Mouse (Mus musculus) midbrain, embryonic 12.5 days (tissue): ENCODE measurements around the gene Ywhae. TPM values are rescaled to one million over a fixed set of nuclear protein-coding genes. Genes with fewer than 3 reads are reported as not detected.

Source experiments
- ATAC-seq: fragments of 200-750 bp; cut with Nextera tagmentation; 2 replicates; pipeline ENCODE4 v1.8.0; 2017; ENCODE audit warnings: low read depth, moderate TSS enrichment, moderate library complexity; ENCODE audit not compliant: low FRiP score
- H3K27ac ChIP-seq: fragments of 300-500 bp; sonication (generic); replicated peaks from 2 replicates; pipeline ENCODE4 v1.5.1; 2016; ENCODE audit warnings: mild to moderate bottlenecking
- H3K27me3 ChIP-seq: fragments of 300-500 bp; sonication (generic); 2 replicates; pipeline ENCODE4 v1.6.1; 2016; ENCODE audit warnings: mild to moderate bottlenecking
- H3K36me3 ChIP-seq: fragments of 300-500 bp; sonication (generic); 2 replicates; pipeline ENCODE4 v1.6.1; 2016
- H3K4me1 ChIP-seq: fragments of 300-500 bp; sonication (generic); 2 replicates; pipeline ENCODE4 v1.6.1; 2016
- H3K4me2 ChIP-seq: fragments of 300-500 bp; sonication (generic); replicated peaks from 2 replicates; pipeline ENCODE4 v1.6.1; 2016; ENCODE audit warnings: mild to moderate bottlenecking, moderate library complexity
- H3K4me3 ChIP-seq: fragments of 300-500 bp; sonication (generic); 2 replicates; pipeline ENCODE4 v1.5.1; 2016; ENCODE audit warnings: mild to moderate bottlenecking
- H3K9ac ChIP-seq: fragments of 300-500 bp; sonication (generic); replicated peaks from 2 replicates; pipeline ENCODE4 v1.6.1; 2016; ENCODE audit warnings: mild to moderate bottlenecking, moderate library complexity
- H3K9me3 ChIP-seq: fragments of 300-500 bp; sonication (generic); 2 replicates; pipeline ENCODE4 v1.6.1; 2016; ENCODE audit warnings: mild to moderate bottlenecking
- WGBS: fragments of 180-500 bp; shearing (Covaris S2); methylation state at CpG from one replicate; pipeline ENCODE4 v1.1.7; 2016; 5-methylcytosine and 5-hydroxymethylcytosine counted together
- polyA plus RNA-seq: library from polyadenylated mRNA; unstranded; fragments of >200 nt; fragmentation: Nextera tagmentation; extraction: Ambion mirVana; gene quantifications from 2 replicates; pipeline ENCODE4 v1.2.1, GENCODE M21; 2016

Gene Ywhae
- polyA plus RNA-seq, 1 experiment from 2014 or later: 1,324 TPM

DNA sequence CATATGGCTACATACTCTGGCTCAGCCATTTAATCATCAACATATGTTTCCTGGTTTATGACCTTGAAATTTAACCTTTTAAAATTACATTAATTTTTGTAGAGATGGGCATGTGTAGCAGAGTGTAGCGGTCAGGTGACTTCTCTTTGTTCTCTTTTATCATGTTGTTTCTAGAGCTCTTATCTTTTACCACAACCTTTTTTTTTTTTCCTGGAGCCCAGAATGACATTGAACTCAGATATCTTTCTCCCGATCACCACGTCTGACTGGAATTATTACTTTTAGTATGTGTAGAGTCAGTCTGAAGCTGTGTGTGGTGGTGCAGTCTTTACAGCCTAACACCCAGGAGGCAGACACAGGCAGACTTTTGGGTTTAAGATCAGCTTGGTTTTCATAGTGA lies 8.9 kb downstream of the Ywhae start:
- 92% methylated on average over 3 of the region's 3 CpGs for WGBS
- Histone ChIP-seq H3K4me2 (no peak overlapping the region), H3K9me3 (no peaks in the 10 kb centered on the region), H3K36me3 (peaks cover 29% of the 10 kb centered on the region), H3K27ac (no peak overlapping the region), H3K27me3 (no peaks in the 10 kb centered on the region), H3K4me1 (peaks cover 10% of the 10 kb centered on the region), H3K9ac (no peak overlapping the region), H3K4me3 (no peak overlapping the region)
- ATAC-seq: no peak

GRCm38 (mm10) chr11:75744761-75745160 lies 12.1 kb downstream of the Ywhae start:
- H3K27ac ChIP-seq: no peak overlapping the region
- H3K27me3 ChIP-seq: no peaks in the 10 kb centered on the region
- H3K4me2 ChIP-seq: no peak overlapping the region
- H3K4me1 ChIP-seq: peaks cover 15% of the 10 kb centered on the region
- H3K4me3 ChIP-seq: no peak overlapping the region
- no peak for ATAC-seq
- no peak overlapping the region for H3K9ac ChIP-seq
- 89% methylated on average over 3 of the region's 3 CpGs for WGBS
- no peaks in the 10 kb centered on the region for H3K9me3 ChIP-seq
- peaks cover 12% of the 10 kb centered on the region; the same call in 1 of the 2 replicates for H3K36me3 ChIP-seq

GRCm38 (mm10) chr11:75750537-75750936 lies 17.9 kb downstream of the Ywhae start:
- Histone ChIP-seq H3K4me1 (peaks cover 23% of the 10 kb centered on the region), H3K4me2 (no peak overlapping the region), H3K36me3 (peaks cover 2% of the 10 kb centered on the region; the same call in 1 of the 2 replicates), H3K4me3 (no peak overlapping the region), H3K9ac (no peak overlapping the region), H3K27me3 (no peaks in the 10 kb centered on the region), H3K9me3 (no peaks in the 10 kb centered on the region), H3K27ac (no peak overlapping the region)
- 77% methylated on average over 1 of the region's 1 CpGs for WGBS
- ATAC-seq: no peak

GRCm38 (mm10) chr11:75751082-75751481 lies 18.4 kb downstream of the Ywhae start:
- H3K4me2 ChIP-seq: no peak overlapping the region
- ATAC-seq: no peak
- H3K4me3 ChIP-seq: no peak overlapping the region
- no peaks in the 10 kb centered on the region for H3K9me3 ChIP-seq
- H3K36me3 ChIP-seq: peaks cover 6% of the 10 kb centered on the region
- H3K27ac ChIP-seq: no peak overlapping the region
- WGBS: 85% methylated on average over 4 of the region's 4 CpGs
- H3K27me3 ChIP-seq: no peaks in the 10 kb centered on the region
- no peak overlapping the region for H3K9ac ChIP-seq
- H3K4me1 ChIP-seq: peaks cover 23% of the 10 kb centered on the region

DNA sequence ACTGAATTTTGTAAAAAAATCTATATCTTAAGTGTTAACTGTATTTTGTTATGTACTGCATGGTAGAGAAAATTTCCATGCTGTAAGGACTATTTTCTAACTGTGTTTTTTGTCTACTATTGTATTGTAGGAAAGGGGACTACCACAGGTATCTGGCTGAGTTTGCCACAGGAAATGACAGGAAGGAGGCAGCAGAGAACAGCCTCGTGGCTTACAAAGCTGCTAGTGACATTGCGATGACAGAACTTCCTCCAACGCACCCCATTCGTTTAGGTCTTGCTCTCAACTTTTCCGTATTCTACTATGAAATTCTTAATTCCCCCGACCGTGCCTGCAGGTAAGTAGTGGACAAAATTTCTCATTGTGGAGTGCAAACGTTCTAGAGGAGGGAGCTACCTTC lies 24.0 kb downstream of the Ywhae start:
- H3K4me1 ChIP-seq: no peaks in the 10 kb centered on the region
- no peak for ATAC-seq

DNA sequence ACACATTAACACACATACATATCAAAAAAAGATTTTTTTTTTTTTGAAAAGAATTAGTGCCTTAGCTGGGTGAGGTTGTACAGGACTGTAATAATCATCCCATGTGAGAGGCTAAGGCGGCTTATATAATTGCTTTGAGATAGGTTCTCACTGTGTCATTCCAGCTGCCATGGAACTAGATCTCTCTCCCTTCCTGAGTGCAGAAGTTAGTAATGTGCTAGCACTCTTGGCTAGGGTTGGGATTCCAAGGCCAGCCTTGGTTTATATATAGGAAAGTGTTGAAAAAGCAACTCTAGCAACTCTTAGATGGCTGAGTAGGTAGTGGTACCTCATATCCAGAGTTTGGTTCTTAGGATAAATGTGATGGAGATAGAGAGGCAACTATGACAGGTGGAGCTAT lies 25.9 kb downstream of the Ywhae start:
- Histone ChIP-seq H3K4me2 (no peak overlapping the region), H3K9me3 (no peaks in the 10 kb centered on the region), H3K9ac (no peak overlapping the region), H3K4me3 (no peak overlapping the region), H3K27ac (no peak overlapping the region), H3K4me1 (no peaks in the 10 kb centered on the region), H3K27me3 (no peaks in the 10 kb centered on the region), H3K36me3 (peaks cover 68% of the 10 kb centered on the region)
- WGBS: 93% methylated on average over 1 of the region's 1 CpGs
- ATAC-seq: no peak

More for the DNA sequence above, 24.0 kb downstream of the Ywhae start:
- 91% methylated on average over 8 of the region's 8 CpGs for WGBS
- Histone ChIP-seq H3K36me3 (peaks cover 55% of the 10 kb centered on the region), H3K4me3 (no peak overlapping the region), H3K9ac (no peak overlapping the region), H3K9me3 (no peaks in the 10 kb centered on the region), H3K4me2 (no peak overlapping the region), H3K27ac (no peak overlapping the region), H3K27me3 (no peaks in the 10 kb centered on the region)

- no peak overlapping the region for H3K9ac ChIP-seq
- H3K4me2 ChIP-seq: no peak overlapping the region
- WGBS: 97% methylated on average over 5 of the region's 5 CpGs
- no peaks in the 10 kb centered on the region for H3K9me3 ChIP-seq
- ATAC-seq: no peak
- H3K27ac ChIP-seq: no peak overlapping the region
- H3K4me1 ChIP-seq: no peaks in the 10 kb centered on the region
- H3K4me3 ChIP-seq: no peak overlapping the region
- H3K27me3 ChIP-seq: no peaks in the 10 kb centered on the region
- H3K36me3 ChIP-seq: peaks cover 84% of the 10 kb centered on the region
These were observed 28.1 kb downstream of the Ywhae start for GRCm38 (mm10) chr11:75760785-75761184.

- 83% methylated on average over 2 of the region's 2 CpGs for WGBS
- no peaks in the 10 kb centered on the region for H3K27me3 ChIP-seq
- peaks cover 85% of the 10 kb centered on the region for H3K36me3 ChIP-seq
- no peaks in the 10 kb centered on the region for H3K9me3 ChIP-seq
- H3K4me3 ChIP-seq: no peak overlapping the region
- no peak overlapping the region for H3K4me2 ChIP-seq
- no peak overlapping the region for H3K27ac ChIP-seq
- no peak for ATAC-seq
- no peak overlapping the region for H3K9ac ChIP-seq
- H3K4me1 ChIP-seq: no peaks in the 10 kb centered on the region
These were observed 30.0 kb downstream of the Ywhae start for GRCm38 (mm10) chr11:75762708-75763107.

GRCm38 (mm10) chr11:75764521-75765023 lies 31.9 kb downstream of the Ywhae start:
- no peak overlapping the region for H3K27ac ChIP-seq
- H3K27me3 ChIP-seq: no peaks in the 10 kb centered on the region
- peaks cover 70% of the 10 kb centered on the region for H3K36me3 ChIP-seq
- H3K4me1 ChIP-seq: peaks cover 6% of the 10 kb centered on the region
- H3K4me2 ChIP-seq: no peak overlapping the region
- WGBS: 88% methylated on average over 4 of the region's 4 CpGs
- H3K9ac ChIP-seq: no peak overlapping the region
- no peak for ATAC-seq
- no peaks in the 10 kb centered on the region for H3K9me3 ChIP-seq
- H3K4me3 ChIP-seq: no peak overlapping the region

DNA sequence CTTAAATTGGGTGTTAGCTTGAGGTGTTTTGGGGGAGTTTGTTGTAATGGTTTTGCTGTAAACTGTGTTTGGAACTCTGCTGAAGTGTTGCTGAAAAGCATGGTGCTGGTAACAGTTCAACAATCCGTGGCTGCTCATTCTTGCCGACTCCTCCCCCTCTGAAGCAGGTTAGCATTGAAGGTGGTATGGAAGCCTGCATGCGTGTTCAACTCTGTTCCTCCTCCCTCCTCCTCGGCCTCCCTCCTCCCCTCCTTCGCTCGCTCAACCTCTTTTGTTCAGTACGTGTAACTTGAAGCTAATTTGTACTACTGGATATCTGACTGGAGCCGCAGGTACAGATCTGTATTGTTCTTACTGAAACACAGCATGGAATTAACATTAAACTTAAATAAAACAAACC lies 32.5 kb downstream of the Ywhae start:
- no peak for ATAC-seq
- Histone ChIP-seq H3K4me2 (no peak overlapping the region), H3K36me3 (peaks cover 65% of the 10 kb centered on the region), H3K4me3 (no peak overlapping the region), H3K4me1 (peaks cover 7% of the 10 kb centered on the region), H3K27ac (no peak overlapping the region), H3K27me3 (no peaks in the 10 kb centered on the region), H3K9ac (no peak overlapping the region), H3K9me3 (no peaks in the 10 kb centered on the region)
- 84% methylated on average over 8 of the region's 8 CpGs for WGBS

GRCm38 (mm10) chr11:75767014-75767413 lies 34.3 kb downstream of the Ywhae start:
- H3K4me2 ChIP-seq: no peak overlapping the region
- H3K4me3 ChIP-seq: no peak overlapping the region
- peaks cover 7% of the 10 kb centered on the region for H3K4me1 ChIP-seq
- peaks cover 7% of the 10 kb centered on the region; the same call in 1 of the 2 replicates for H3K27me3 ChIP-seq
- H3K27ac ChIP-seq: no peak overlapping the region
- H3K36me3 ChIP-seq: peaks cover 48% of the 10 kb centered on the region
- no peak for ATAC-seq
- no peaks in the 10 kb centered on the region for H3K9me3 ChIP-seq
- no peak overlapping the region for H3K9ac ChIP-seq
- WGBS: 72% methylated on average over 2 of the region's 2 CpGs

DNA sequence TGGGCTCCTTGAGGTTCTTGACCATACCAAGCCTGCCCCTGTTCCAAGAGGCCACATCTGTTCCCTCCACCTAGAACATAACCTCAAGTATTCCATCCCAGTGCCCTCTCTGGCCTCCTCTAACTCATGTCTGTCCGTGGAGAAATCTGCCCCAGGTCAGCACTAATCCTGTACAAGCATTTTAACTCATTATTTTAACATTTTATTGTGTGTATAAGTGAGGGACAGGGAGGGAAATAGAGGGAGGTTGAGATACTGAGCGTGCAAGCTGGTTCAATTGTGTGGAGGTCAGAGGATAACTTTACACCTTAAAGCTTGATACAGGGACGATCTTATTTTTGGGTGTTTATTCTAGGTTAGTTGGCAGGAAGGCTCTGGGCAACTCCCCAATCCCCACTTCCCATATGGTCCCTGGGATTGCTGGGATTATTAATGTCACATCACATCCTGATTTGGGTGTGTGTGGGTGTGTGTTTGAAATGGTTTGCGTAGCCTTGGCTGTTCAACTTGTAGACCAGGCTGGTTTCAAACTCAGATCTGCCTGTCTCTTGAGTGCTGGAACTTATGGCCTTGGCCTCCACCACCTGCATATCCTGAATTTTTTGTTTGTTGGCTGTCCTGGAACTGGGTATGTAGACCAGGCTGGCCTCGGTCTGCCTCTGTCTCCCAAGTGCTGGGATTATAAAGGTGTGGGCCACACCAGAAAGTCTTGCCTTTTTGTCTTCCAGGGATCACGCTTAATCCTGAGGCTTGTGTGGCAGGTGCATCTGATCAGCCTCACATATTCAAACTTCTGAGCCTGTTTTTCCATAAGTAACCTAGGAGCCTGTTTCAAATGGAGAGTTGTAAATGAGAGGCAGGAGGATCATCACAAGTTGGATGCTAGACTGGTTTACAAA lies 35.7 kb downstream of the Ywhae start:
- Histone ChIP-seq H3K36me3 (peaks cover 40% of the 10 kb centered on the region), H3K9me3 (no peaks in the 10 kb centered on the region), H3K4me3 (no peak overlapping the region), H3K27ac (peak overlapping the region; percentile 15; the same call in 1 of the 2 replicates), H3K27me3 (peaks cover 7% of the 10 kb centered on the region; the same call in 1 of the 2 replicates), H3K4me2 (no peak overlapping the region), H3K4me1 (peaks cover 7% of the 10 kb centered on the region), H3K9ac (no peak overlapping the region)
- WGBS: 57% methylated on average over 6 of the region's 6 CpGs
- ATAC-seq: no peak
